Mouse (Mus musculus) liver, embryonic 16.5 days (tissue): ENCODE results near the gene Gm15446. TPM values are rescaled to one million over a fixed set of nuclear protein-coding genes. Genes with fewer than 3 reads are reported as not detected.
"Not testable (repeated sequence)": the region's sequence is repeated elsewhere in the genome, so short reads cannot be mapped to it uniquely, and the experiment has no call there.

Experiments
- ATAC-seq: fragments of 200-750 bp; cut with Nextera tagmentation; 2 replicates; pipeline ENCODE4 v1.8.0; 2017; ENCODE audit warnings: low read depth, mild to moderate bottlenecking, moderate number of reproducible peaks, moderate library complexity
- H3K27ac ChIP-seq: fragments of 300-500 bp; sonication (generic); 2 replicates; pipeline ENCODE4 v1.5.1; 2014; ENCODE audit warnings: mild to moderate bottlenecking, low read length
- H3K27me3 ChIP-seq: fragments of 300-500 bp; sonication (generic); 2 replicates; pipeline ENCODE4 v1.6.1; 2014; ENCODE audit warnings: low read depth, low read length, mixed read lengths; ENCODE audit not compliant: control insufficient read depth, insufficient read depth
- H3K36me3 ChIP-seq: fragments of 300-500 bp; sonication (generic); 2 replicates; pipeline ENCODE4 v1.6.1; 2014; ENCODE audit warnings: mild to moderate bottlenecking; ENCODE audit not compliant: control insufficient read depth, insufficient read depth
- H3K4me1 ChIP-seq: fragments of 300-500 bp; sonication (generic); 2 replicates; pipeline ENCODE4 v1.6.1; 2014; ENCODE audit warnings: low read depth, low read length, mixed read lengths; ENCODE audit not compliant: control insufficient read depth
- H3K4me2 ChIP-seq: fragments of 300-500 bp; sonication (generic); 2 replicates; pipeline ENCODE4 v1.6.1; 2014; ENCODE audit warnings: low read depth, low read length, mixed read lengths
- H3K4me3 ChIP-seq: fragments of 300-500 bp; sonication (generic); 2 replicates; pipeline ENCODE4 v1.5.1; 2014; ENCODE audit warnings: low read depth, mild to moderate bottlenecking, low read length
- H3K9ac ChIP-seq: fragments of 300-500 bp; sonication (generic); 2 replicates; pipeline ENCODE4 v1.6.1; 2014; ENCODE audit warnings: low read depth, low read length
- H3K9me3 ChIP-seq: fragments of 300-500 bp; sonication (generic); replicated peaks from 2 replicates; pipeline ENCODE4 v1.6.1; 2016; ENCODE audit warnings: low read length; ENCODE audit not compliant: control insufficient read depth
- WGBS: fragments of 180-500 bp; shearing (Covaris S2); extraction: QIAGEN DNeasy Blood & Tissue Kit; methylation state at CpG from one replicate; pipeline ENCODE4 v1.1.7; 2014; ENCODE audit not compliant: insufficient replicate concordance; 5-methylcytosine and 5-hydroxymethylcytosine counted together
- polyA plus RNA-seq: library from polyadenylated mRNA; unstranded; fragments of >200 nt; fragmentation: Nextera tagmentation; extraction: Ambion mirVana; gene quantifications from 2 replicates; pipeline ENCODE4 v1.2.1, GENCODE M21; 2015

The Gm15446 gene
- polyA plus RNA-seq, result 0.11 and 0.14 TPM in 2 replicates

- WGBS, result 0% methylated on average over 22 of the region's 22 CpGs
- not testable (repeated sequence) for H3K27me3 ChIP-seq, H3K9me3 ChIP-seq, H3K36me3 ChIP-seq, H3K4me1 ChIP-seq, H3K27ac ChIP-seq
- Histone ChIP-seq H3K4me3 (peak within 1 kb of the TSS; percentile 67), H3K9ac (peak within 1 kb of the TSS; percentile 59), H3K4me2 (peak within 1 kb of the TSS; percentile 55)
- peak; percentile 98 for ATAC-seq
Observed at GRCm38 (mm10) chr5:109923261-109924071, at the start of gene Gm15446. TSS of gene Gm15446 (plus strand) at chr5:109923400.

- not testable (repeated sequence) for H3K36me3 ChIP-seq, H3K27me3 ChIP-seq, H3K27ac ChIP-seq, H3K9me3 ChIP-seq, ATAC-seq, H3K4me1 ChIP-seq, H3K9ac ChIP-seq
- Histone ChIP-seq H3K4me3 (peak overlapping the region; percentile 67), H3K4me2 (peak overlapping the region; percentile 55)
- WGBS, result 3% methylated on average over 2 of the region's 2 CpGs
Observed at GRCm38 (mm10) chr5:109924129-109924528, 929 bp downstream of the Gm15446 start.

GRCm38 (mm10) chr5:109924936-109925335 is 1.7 kb downstream of the Gm15446 start:
- H3K9ac ChIP-seq, result no peak overlapping the region
- no peak for ATAC-seq
- H3K4me2 ChIP-seq, result no peak overlapping the region
- H3K27ac ChIP-seq, result no peak overlapping the region
- peaks cover 2% of the 10 kb centered on the region; the same call in 1 of the 2 replicates for H3K4me1 ChIP-seq
- H3K27me3 ChIP-seq, result no peaks in the 10 kb centered on the region
- no peak overlapping the region for H3K4me3 ChIP-seq
- H3K36me3 ChIP-seq, result no peaks in the 10 kb centered on the region
- H3K9me3 ChIP-seq, result no peaks in the 10 kb centered on the region

GRCm38 (mm10) chr5:109950281-109950680 is 27.1 kb downstream of the Gm15446 start:
- no peak for ATAC-seq

GRCm38 (mm10) chr5:109980743-109981142 is 57.5 kb downstream of the Gm15446 start:
- no CpG with 5 or more reads among the region's 2 CpGs for WGBS
- H3K27me3 ChIP-seq, result not testable (repeated sequence)

More at GRCm38 (mm10) chr5:109950281-109950680, 27.1 kb downstream of the Gm15446 start:
- Histone ChIP-seq H3K27ac (no peak overlapping the region), H3K4me3 (no peak overlapping the region), H3K4me1 (no peaks in the 10 kb centered on the region), H3K9ac (no peak overlapping the region), H3K4me2 (no peak overlapping the region), H3K27me3 (no peaks in the 10 kb centered on the region), H3K9me3 (no peaks in the 10 kb centered on the region), H3K36me3 (no peaks in the 10 kb centered on the region)
- no CpG with 5 or more reads among the region's 1 CpGs for WGBS

More at GRCm38 (mm10) chr5:109980743-109981142, 57.5 kb downstream of the Gm15446 start:
- not testable (repeated sequence) for H3K4me3 ChIP-seq, H3K27ac ChIP-seq, ATAC-seq, H3K4me2 ChIP-seq, H3K36me3 ChIP-seq, H3K9me3 ChIP-seq, H3K4me1 ChIP-seq, H3K9ac ChIP-seq

Other genes with a start within 250 kb of the Gm15446 start
- gene 5430403G16Rik, start 232.4 kb upstream of the Gm15446 start, polyA plus RNA-seq, result 0.50 and 0.56 TPM in 2 replicates
- 3.5 and 4.8 TPM in 2 replicates for gene 4930522L14Rik, start 171.5 kb upstream of the Gm15446 start, polyA plus RNA-seq
- 4.6 and 5.2 TPM in 2 replicates for gene Zfp932, start 73.1 kb downstream of the Gm15446 start, polyA plus RNA-seq
- 1.1 TPM in 2 replicates for gene Gm17655, start 149.1 kb downstream of the Gm15446 start, polyA plus RNA-seq
- 0.58 and 0.78 TPM in 2 replicates for gene Gm35315, start 171.0 kb downstream of the Gm15446 start, polyA plus RNA-seq
- gene Plcxd1, start 176.6 kb downstream of the Gm15446 start, polyA plus RNA-seq, result 0.53 and 0.64 TPM in 2 replicates
- gene Gtpbp6, start 184.8 kb downstream of the Gm15446 start, polyA plus RNA-seq, result 6.7 and 6.9 TPM in 2 replicates
- 0.92 and 0.99 TPM in 2 replicates for gene Zfp605, start 186.7 kb downstream of the Gm15446 start, polyA plus RNA-seq
- 18.0 and 19.0 TPM in 2 replicates for gene Chfr, start 212.4 kb downstream of the Gm15446 start, polyA plus RNA-seq